Mouse (Mus musculus) limb, embryonic 12.5 days (tissue): ENCODE results near the gene Pde9a. TPM values are rescaled to one million over a fixed set of nuclear protein-coding genes. Genes with fewer than 3 reads are reported as not detected.

Experiments
- ATAC-seq: fragments of 200-750 bp; cut with Nextera tagmentation; 2 replicates; pipeline ENCODE4 v1.8.0; 2017; ENCODE audit warnings: low read depth, moderate TSS enrichment; ENCODE audit not compliant: insufficient number of reproducible peaks, insufficient read depth, low FRiP score, low TSS enrichment
- H3K27ac ChIP-seq: fragments of 300-500 bp; sonication (generic); 2 replicates; pipeline ENCODE4 v1.5.1; 2016; ENCODE audit warnings: mild to moderate bottlenecking, moderate library complexity
- H3K27me3 ChIP-seq: fragments of 300-500 bp; sonication (generic); 2 replicates; pipeline ENCODE4 v1.6.1; 2016; ENCODE audit warnings: mild to moderate bottlenecking, moderate library complexity
- H3K36me3 ChIP-seq: fragments of 300-500 bp; sonication (generic); 2 replicates; pipeline ENCODE4 v1.6.1; 2016; ENCODE audit warnings: mild to moderate bottlenecking, moderate library complexity
- H3K4me1 ChIP-seq: fragments of 300-500 bp; sonication (generic); replicated peaks from 2 replicates; pipeline ENCODE4 v1.6.1; 2016
- H3K4me2 ChIP-seq: fragments of 300-500 bp; sonication (generic); 2 replicates; pipeline ENCODE4 v1.6.1; 2016; ENCODE audit warnings: mild to moderate bottlenecking, moderate library complexity
- H3K4me3 ChIP-seq: fragments of 300-500 bp; sonication (generic); replicated peaks from 2 replicates; pipeline ENCODE4 v1.5.1; 2016; ENCODE audit warnings: mild to moderate bottlenecking
- H3K9ac ChIP-seq: fragments of 300-500 bp; sonication (generic); replicated peaks from 2 replicates; pipeline ENCODE4 v1.6.1; 2016; ENCODE audit warnings: mild to moderate bottlenecking, moderate library complexity
- H3K9me3 ChIP-seq: fragments of 300-500 bp; sonication (generic); 2 replicates; pipeline ENCODE4 v1.6.1; 2016; ENCODE audit warnings: mild to moderate bottlenecking, moderate library complexity
- WGBS: fragments of 180-500 bp; shearing (Covaris S2); methylation state at CpG from one replicate; pipeline ENCODE4 v1.1.7; 2016; 5-methylcytosine and 5-hydroxymethylcytosine counted together
- polyA plus RNA-seq: library from polyadenylated mRNA; unstranded; fragments of >200 nt; fragmentation: Nextera tagmentation; extraction: Ambion mirVana; gene quantifications from 2 replicates; pipeline ENCODE4 v1.2.1, GENCODE M21; 2016

The Pde9a gene
- polyA plus RNA-seq, 1 experiment from 2014 or later = 29.1 TPM

- 7% methylated on average over 16 of the region's 16 CpGs for WGBS
- Histone ChIP-seq H3K36me3 (peaks cover 13% of the 10 kb centered on the region), H3K9me3 (peaks cover 5% of the 10 kb centered on the region), H3K4me2 (peak overlapping the region; percentile 58), H3K4me3 (0 out of 2 replicates have a peak overlapping the region, but pooled peaks have one; percentile 9), H3K27me3 (peaks cover 2% of the 10 kb centered on the region; the same call in 1 of the 2 replicates), H3K4me1 (peaks cover 40% of the 10 kb centered on the region), H3K9ac (peak overlapping the region; percentile 27), H3K27ac (0 out of 2 replicates have a peak overlapping the region, but pooled peaks have one; percentile 45)
- ATAC-seq = no peak
Measured at GRCm38 (mm10) chr17:31433978-31434797, 48.2 kb downstream of the Pde9a start.

- H3K9me3 ChIP-seq = no peaks in the 10 kb centered on the region
- H3K27me3 ChIP-seq = peaks cover 2% of the 10 kb centered on the region; the same call in 1 of the 2 replicates
- H3K4me3 ChIP-seq = 0 out of 2 replicates have a peak overlapping the region, but pooled peaks have one; percentile 9
- no peak for ATAC-seq
- peak overlapping the region; percentile 58 for H3K4me2 ChIP-seq
- peaks cover 7% of the 10 kb centered on the region for H3K36me3 ChIP-seq
- WGBS = 6% methylated on average over 8 of the region's 8 CpGs
- no peak overlapping the region for H3K9ac ChIP-seq
- peaks cover 40% of the 10 kb centered on the region for H3K4me1 ChIP-seq
- no peak overlapping the region for H3K27ac ChIP-seq
Measured at GRCm38 (mm10) chr17:31434825-31435325, 48.9 kb downstream of the Pde9a start.

GRCm38 (mm10) chr17:31435934-31436813 lies 50.2 kb downstream of the Pde9a start:
- Histone ChIP-seq H3K4me1 (peaks cover 40% of the 10 kb centered on the region), H3K9me3 (no peaks in the 10 kb centered on the region), H3K4me3 (no peak overlapping the region), H3K27me3 (peaks cover 2% of the 10 kb centered on the region; the same call in 1 of the 2 replicates), H3K4me2 (no peak overlapping the region), H3K9ac (no peak overlapping the region), H3K27ac (no peak overlapping the region), H3K36me3 (no peaks in the 10 kb centered on the region; the same call in 1 of the 2 replicates)
- no peak for ATAC-seq
- 65% methylated on average over 13 of the region's 13 CpGs for WGBS

DNA sequence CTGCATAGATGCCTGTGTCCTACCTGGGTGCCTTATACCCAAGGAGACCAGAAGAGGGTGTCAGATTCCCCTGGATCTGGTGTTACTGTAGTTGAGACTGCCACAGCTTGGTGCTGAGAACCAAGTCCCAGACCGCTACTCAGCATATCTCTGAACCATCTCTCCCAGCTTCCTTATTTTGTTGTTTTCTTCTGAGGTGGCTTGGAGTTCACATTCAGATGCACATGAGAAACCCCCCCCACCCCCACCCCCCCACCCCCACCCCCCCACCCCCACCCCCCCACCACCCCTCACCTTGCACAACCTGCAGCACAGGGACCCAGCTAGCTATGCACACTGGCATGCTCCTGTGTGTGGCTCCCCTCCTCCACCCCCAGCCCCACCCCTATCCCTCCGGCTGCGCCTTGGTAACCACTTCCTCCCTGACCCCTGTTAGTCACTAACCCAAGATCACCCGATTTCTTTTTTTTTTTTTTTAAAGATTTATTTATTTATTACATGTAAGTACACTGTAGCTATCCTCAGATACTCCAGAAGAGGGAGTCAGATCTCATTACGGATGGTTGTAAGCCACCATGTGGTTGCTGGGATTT lies 50.9 kb downstream of the Pde9a start:
- no peak overlapping the region for H3K27ac ChIP-seq
- H3K9me3 ChIP-seq = no peaks in the 10 kb centered on the region
- 88% methylated on average over 5 of the region's 5 CpGs for WGBS
- H3K9ac ChIP-seq = no peak overlapping the region
- no peak overlapping the region for H3K4me3 ChIP-seq
- H3K36me3 ChIP-seq = no peaks in the 10 kb centered on the region; the same call in 1 of the 2 replicates
- ATAC-seq = no peak
- H3K4me2 ChIP-seq = no peak overlapping the region
- H3K27me3 ChIP-seq = peaks cover 2% of the 10 kb centered on the region; the same call in 1 of the 2 replicates
- peaks cover 40% of the 10 kb centered on the region for H3K4me1 ChIP-seq

DNA sequence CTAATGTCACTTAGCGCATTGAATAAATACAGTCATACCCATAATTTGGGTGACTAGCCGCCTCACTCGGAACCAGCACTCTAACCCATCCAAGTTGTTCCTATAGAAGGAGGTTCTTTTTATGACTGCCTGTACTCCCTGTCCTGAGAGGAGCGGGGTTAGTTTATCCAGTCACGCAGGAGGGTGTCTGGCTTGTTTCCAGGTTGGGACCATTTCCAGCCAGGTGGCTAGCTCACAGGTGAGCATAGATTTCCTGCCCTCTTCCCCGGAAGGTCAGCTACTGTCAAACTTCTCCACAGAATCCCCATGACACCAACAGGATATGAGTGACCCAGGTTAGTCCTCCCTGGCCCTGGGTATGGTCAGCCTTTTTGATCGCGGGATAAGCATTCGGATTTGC lies 51.5 kb downstream of the Pde9a start:
- peaks cover 2% of the 10 kb centered on the region; the same call in 1 of the 2 replicates for H3K27me3 ChIP-seq
- no peak overlapping the region for H3K27ac ChIP-seq
- H3K36me3 ChIP-seq = no peaks in the 10 kb centered on the region; the same call in 1 of the 2 replicates
- H3K4me1 ChIP-seq = peaks cover 40% of the 10 kb centered on the region
- H3K4me2 ChIP-seq = no peak overlapping the region
- H3K4me3 ChIP-seq = no peak overlapping the region
- WGBS = 88% methylated on average over 9 of the region's 9 CpGs
- H3K9ac ChIP-seq = no peak overlapping the region
- ATAC-seq = no peak
- no peaks in the 10 kb centered on the region for H3K9me3 ChIP-seq

DNA sequence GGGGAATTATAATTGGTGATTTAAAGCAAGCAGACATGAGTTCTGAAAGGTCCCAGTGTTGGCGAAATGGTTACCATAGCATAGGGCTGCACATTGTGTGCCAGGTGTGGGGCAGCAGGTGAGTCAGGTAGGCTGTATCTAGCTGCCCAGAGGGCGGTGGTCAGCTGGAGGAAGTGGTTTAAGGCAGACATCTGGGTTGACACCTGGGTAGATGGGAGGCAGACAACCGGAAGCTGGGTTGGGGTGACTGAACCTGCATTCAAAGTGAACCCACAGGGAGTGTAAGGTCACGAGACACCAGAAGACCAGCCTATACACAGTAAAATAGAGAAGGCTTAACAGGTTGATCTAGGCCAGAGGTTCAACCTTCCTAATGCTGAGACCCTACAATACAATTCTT lies 54.0 kb downstream of the Pde9a start:
- Histone ChIP-seq H3K9ac (no peak overlapping the region), H3K27me3 (peaks cover 2% of the 10 kb centered on the region; the same call in 1 of the 2 replicates), H3K9me3 (no peaks in the 10 kb centered on the region), H3K27ac (no peak overlapping the region), H3K4me3 (no peak overlapping the region), H3K4me1 (peaks cover 39% of the 10 kb centered on the region), H3K4me2 (no peak overlapping the region), H3K36me3 (no peaks in the 10 kb centered on the region; the same call in 1 of the 2 replicates)
- ATAC-seq = no peak
- WGBS = 70% methylated on average over 4 of the region's 4 CpGs

- Histone ChIP-seq H3K9ac (no peak overlapping the region), H3K4me3 (no peak overlapping the region), H3K27ac (0 out of 2 replicates have a peak overlapping the region, but pooled peaks have one; percentile 12), H3K4me1 (peaks cover 44% of the 10 kb centered on the region), H3K36me3 (peaks cover 10% of the 10 kb centered on the region; the same call in 1 of the 2 replicates), H3K27me3 (no peaks in the 10 kb centered on the region), H3K4me2 (no peak overlapping the region), H3K9me3 (no peaks in the 10 kb centered on the region)
- ATAC-seq = no peak
- 22% methylated on average over 8 of the region's 8 CpGs for WGBS
Measured at GRCm38 (mm10) chr17:31442513-31442912, 56.5 kb downstream of the Pde9a start.

DNA sequence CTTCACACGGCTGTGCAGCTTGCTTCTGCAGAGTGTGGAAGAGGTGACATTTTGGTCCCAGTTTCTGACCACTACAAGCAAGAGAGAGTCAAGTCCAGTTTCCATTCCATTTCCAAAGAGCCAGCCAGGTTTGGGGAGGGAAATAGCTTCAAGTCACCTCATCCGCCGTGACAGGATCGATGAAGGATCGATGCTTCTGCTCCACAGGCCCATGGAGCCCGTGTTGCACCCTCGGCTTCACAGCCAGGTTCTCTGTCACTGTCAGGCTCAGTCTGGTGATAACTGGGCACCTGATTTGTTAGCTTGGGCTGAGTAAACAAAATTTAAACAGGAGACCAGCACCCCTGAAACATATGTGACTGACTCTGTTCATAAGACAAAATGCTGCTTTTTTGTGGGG lies 58.2 kb downstream of the Pde9a start:
- Histone ChIP-seq H3K9me3 (no peaks in the 10 kb centered on the region), H3K4me3 (no peak overlapping the region), H3K9ac (no peak overlapping the region), H3K27me3 (no peaks in the 10 kb centered on the region), H3K4me1 (peaks cover 48% of the 10 kb centered on the region), H3K36me3 (peaks cover 13% of the 10 kb centered on the region; the same call in 1 of the 2 replicates), H3K27ac (0 out of 2 replicates have a peak overlapping the region, but pooled peaks have one; percentile 9), H3K4me2 (no peak overlapping the region)
- 62% methylated on average over 7 of the region's 7 CpGs for WGBS
- no peak for ATAC-seq

DNA sequence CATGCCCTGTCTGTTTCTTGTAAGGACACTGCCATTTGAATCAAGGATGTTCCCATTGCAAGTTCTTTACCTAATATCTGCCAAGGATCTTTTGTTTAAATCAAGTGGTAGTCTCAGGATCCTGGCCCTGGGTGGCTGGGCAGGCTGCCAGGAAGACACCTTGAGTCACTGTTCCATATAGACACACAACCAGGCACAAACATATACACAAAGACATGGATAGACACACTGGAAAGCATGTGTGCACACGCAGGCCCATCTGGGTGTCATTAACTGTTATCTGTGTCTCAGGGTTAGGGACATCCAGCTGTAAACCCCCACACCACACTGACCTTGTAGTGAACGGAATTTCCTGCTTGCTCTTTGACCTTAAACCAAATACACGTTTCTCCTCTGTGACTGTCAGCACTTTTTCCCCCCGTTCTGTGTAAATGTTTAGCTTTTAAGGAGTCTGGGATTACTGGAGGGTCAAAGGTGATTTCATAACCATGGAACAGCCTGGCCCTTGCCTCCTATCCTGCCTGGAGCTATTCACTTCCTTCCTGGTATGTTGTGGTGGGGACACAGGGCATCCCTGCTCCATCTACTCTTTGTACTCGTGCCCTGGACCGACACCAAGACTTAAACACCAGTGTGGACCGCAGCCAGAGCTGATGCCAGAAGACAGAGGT lies 59.2 kb downstream of the Pde9a start:
- H3K4me3 ChIP-seq = no peak overlapping the region
- no peak overlapping the region for H3K4me2 ChIP-seq
- peaks cover 48% of the 10 kb centered on the region for H3K4me1 ChIP-seq
- H3K27me3 ChIP-seq = no peaks in the 10 kb centered on the region
- peaks cover 17% of the 10 kb centered on the region; the same call in 1 of the 2 replicates for H3K36me3 ChIP-seq
- ATAC-seq = no peak
- H3K9ac ChIP-seq = no peak overlapping the region
- peak overlapping the region; percentile 62 for H3K27ac ChIP-seq
- H3K9me3 ChIP-seq = no peaks in the 10 kb centered on the region
- 24% methylated on average over 7 of the region's 7 CpGs for WGBS

- H3K9ac ChIP-seq = no peak overlapping the region
- peaks cover 51% of the 10 kb centered on the region for H3K4me1 ChIP-seq
- H3K27me3 ChIP-seq = no peaks in the 10 kb centered on the region
- 59% methylated on average over 5 of the region's 5 CpGs for WGBS
- no peak overlapping the region for H3K4me3 ChIP-seq
- peaks cover 19% of the 10 kb centered on the region; the same call in 1 of the 2 replicates for H3K36me3 ChIP-seq
- no peaks in the 10 kb centered on the region for H3K9me3 ChIP-seq
- ATAC-seq = no peak
- H3K27ac ChIP-seq = no peak overlapping the region
- no peak overlapping the region for H3K4me2 ChIP-seq
Measured at GRCm38 (mm10) chr17:31447766-31448165, 61.8 kb downstream of the Pde9a start.
